Mouse (Mus musculus) spleen, adult 2 months (tissue): ENCODE results near the gene Guca1b.

Experiments
- CTCF ChIP-seq: fragments of 200-500 bp; IDR thresholded peaks from 2 replicates; pipeline ENCODE4 v1.5.1; 2011; ENCODE audit warnings: mild to moderate bottlenecking, inconsistent platforms; ENCODE audit not compliant: insufficient read depth, insufficient read length, insufficient replicate concordance; ENCODE audit errors: extremely low read depth
- POLR2A ChIP-seq: fragments of 200-500 bp; IDR thresholded peaks from 2 replicates; pipeline ENCODE4 v1.6.1; 2011; ENCODE audit warnings: low read depth, low read length, inconsistent platforms

GRCm38 (mm10) chr17:47441296-47442051 is 56.3 kb downstream of the Guca1b start:
- TF ChIP-seq CTCF (no peak), POLR2A (no peak)
